Mouse (Mus musculus): ENCODE measurements around the gene Zfp740. TPM values are rescaled to one million over a fixed set of nuclear protein-coding genes. Genes with fewer than 3 reads are reported as not detected.

The Zfp740 gene
- polyA plus RNA-seq (2012; rRNA removed), result 108 and 110 TPM in 2 replicates

GRCm38 (mm10) chr15:102202971-102203834 lies at the start of gene Zfp740:
Gene Zfp740, plus strand, starts transcription at chr15:102203249.

GRCm38 (mm10) chr15:102204674-102205505 lies 1.8 kb downstream of the Zfp740 start, which contains the start of gene Csad:
Gene Csad, minus strand, starts transcription at chr15:102204724.

GRCm38 (mm10) chr15:102231748-102232147 lies 28.7 kb downstream of the Zfp740 start, which contains the start of gene Itgb7:
Gene Itgb7, minus strand, starts transcription at chr15:102231944.

GRCm38 (mm10) chr15:102257202-102258075 lies 54.4 kb downstream of the Zfp740 start, which contains the start of gene Rarg:
Gene Rarg, minus strand, starts transcription at chr15:102257517.

Other genes starting within 250 kb of the Zfp740 start
- gene Krt78, start 249.0 kb upstream of the Zfp740 start, polyA plus RNA-seq (2012; rRNA removed), result 0.01 TPM in 1 of 2 replicates, not detected in the other
- gene Krt8, start 198.8 kb upstream of the Zfp740 start, polyA plus RNA-seq (2012; rRNA removed), result 11.0 and 13.8 TPM in 2 replicates
- gene Krt18, start 175.1 kb upstream of the Zfp740 start, polyA plus RNA-seq (2012; rRNA removed), result 11.5 and 12.7 TPM in 2 replicates
- gene Eif4b, start 129.5 kb upstream of the Zfp740 start, polyA plus RNA-seq (2012; rRNA removed), result 205 and 236 TPM in 2 replicates
- gene Tns2, start 102.8 kb upstream of the Zfp740 start, polyA plus RNA-seq (2012; rRNA removed), result 11.3 and 23.8 TPM in 2 replicates
- 21.5 and 22.7 TPM in 2 replicates for gene Spryd3, start 67.0 kb upstream of the Zfp740 start, polyA plus RNA-seq (2012; rRNA removed)
- 0.30 and 0.66 TPM in 2 replicates for gene Igfbp6, start 58.9 kb upstream of the Zfp740 start, polyA plus RNA-seq (2012; rRNA removed)
- 1.5 and 3.2 TPM in 2 replicates for gene Soat2, start 52.7 kb upstream of the Zfp740 start, polyA plus RNA-seq (2012; rRNA removed)
- gene Csad, start 1.5 kb downstream of the Zfp740 start, polyA plus RNA-seq (2012; rRNA removed), result 49.1 and 56.8 TPM in 2 replicates
- gene Itgb7, start 28.7 kb downstream of the Zfp740 start, polyA plus RNA-seq (2012; rRNA removed), result 0.73 and 0.90 TPM in 2 replicates
- 13.7 and 38.6 TPM in 2 replicates for gene Rarg, start 54.3 kb downstream of the Zfp740 start, polyA plus RNA-seq (2012; rRNA removed)
- 0.38 and 1.4 TPM in 2 replicates for gene Gm9918, start 67.3 kb downstream of the Zfp740 start, polyA plus RNA-seq (2012; rRNA removed)
- gene Mfsd5, start 76.2 kb downstream of the Zfp740 start, polyA plus RNA-seq (2012; rRNA removed), result 33.8 and 34.8 TPM in 2 replicates
- 45.6 and 46.7 TPM in 2 replicates for gene Espl1, start 93.0 kb downstream of the Zfp740 start, polyA plus RNA-seq (2012; rRNA removed)
- gene Pfdn5, start 122.9 kb downstream of the Zfp740 start, polyA plus RNA-seq (2012; rRNA removed), result 419 and 461 TPM in 2 replicates
- 106 and 130 TPM in 2 replicates for gene Myg1, start 128.5 kb downstream of the Zfp740 start, polyA plus RNA-seq (2012; rRNA removed)
- gene Aaas, start 147.5 kb downstream of the Zfp740 start, polyA plus RNA-seq (2012; rRNA removed), result 63.0 and 69.9 TPM in 2 replicates
- 0.40 and 1.6 TPM in 2 replicates for gene Sp7, start 163.9 kb downstream of the Zfp740 start, polyA plus RNA-seq (2012; rRNA removed)
- 20.3 and 35.0 TPM in 2 replicates for gene Sp1, start 202.9 kb downstream of the Zfp740 start, polyA plus RNA-seq (2012; rRNA removed)
- gene Amhr2, start 242.1 kb downstream of the Zfp740 start, polyA plus RNA-seq (2012; rRNA removed), result 0.61 and 1.5 TPM in 2 replicates

Measured in central nervous system, embryonic 11.5 days (tissue).